Mouse (Mus musculus) brain, embryonic 14.5 days (tissue): Measurements from ENCODE around the gene Zbtb20. TPM values are rescaled to one million over a fixed set of nuclear protein-coding genes. Genes with fewer than 3 reads are reported as not detected.

Source experiments
- DNase-seq: peaks from one replicate; pipeline ENCODE4 v3.0.0-alpha.2; 2011; ENCODE audit warnings: low read depth
- CTCF ChIP-seq: fragments of 200-500 bp; IDR thresholded peaks from 2 replicates; pipeline ENCODE4 v1.5.1; 2012; ENCODE audit warnings: inconsistent platforms, mild to moderate bottlenecking, moderate library complexity, borderline replicate concordance; ENCODE audit not compliant: insufficient read depth, insufficient read length; ENCODE audit errors: extremely low read depth
- POLR2A ChIP-seq: fragments of 200-500 bp; IDR thresholded peaks from 2 replicates; pipeline ENCODE4 v1.6.1; 2012; ENCODE audit warnings: mild to moderate bottlenecking, inconsistent platforms, borderline replicate concordance; ENCODE audit not compliant: poor library complexity, insufficient read depth, insufficient read length, severe bottlenecking; ENCODE audit errors: extremely low read depth
- polyA plus RNA-seq: library from polyadenylated mRNA; depleted of rRNA; stranded (reverse); fragments of >200 nt; gene quantifications from 2 replicates; pipeline ENCODE4 v1.2.3, GENCODE M21; 2012

Gene Zbtb20
- polyA plus RNA-seq, 1 experiment: 18.0 TPM

DNA sequence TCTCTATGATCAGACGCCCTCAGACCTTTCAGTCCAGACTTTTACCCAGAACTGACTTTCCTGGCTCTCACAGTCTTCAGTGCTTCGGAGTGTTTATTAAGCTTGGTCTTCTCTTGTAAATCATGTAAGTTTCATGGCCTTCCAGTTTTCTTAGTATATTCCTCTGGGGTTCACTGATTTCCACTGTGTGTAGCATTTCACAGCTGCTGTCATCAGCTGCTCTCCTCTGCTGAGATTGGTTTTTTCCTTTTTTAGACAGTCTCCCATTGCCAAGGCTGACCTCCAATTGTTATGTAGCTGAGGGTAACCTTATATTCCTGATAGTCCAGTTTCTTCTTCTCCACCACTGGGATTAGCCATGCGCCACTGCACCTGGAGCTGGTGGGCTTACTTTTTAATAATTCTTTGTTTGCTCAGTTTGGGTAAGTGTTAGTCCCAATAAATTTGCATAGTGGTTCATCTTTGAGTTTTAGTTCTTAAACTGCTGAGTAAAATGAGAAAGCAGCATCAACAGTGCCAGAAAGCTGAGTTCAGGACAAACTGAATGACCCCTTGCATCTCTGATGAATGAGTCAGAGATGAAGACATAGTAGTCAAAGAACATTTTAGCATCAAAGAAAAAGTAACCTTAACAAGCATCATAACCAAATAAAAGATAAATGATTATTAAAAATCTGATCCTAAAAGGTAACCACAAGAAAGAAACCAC, 380.7 kb downstream of the Zbtb20 start:
- TF ChIP-seq POLR2A: no peak
- TF ChIP-seq CTCF: no peak
- DNase-seq: no peak

- no peak for TF ChIP-seq CTCF
- TF ChIP-seq POLR2A: no peak
- DNase-seq: no peak
Observed at GRCm38 (mm10) chr16:43256900-43257281, 381.2 kb downstream of the Zbtb20 start.

DNA sequence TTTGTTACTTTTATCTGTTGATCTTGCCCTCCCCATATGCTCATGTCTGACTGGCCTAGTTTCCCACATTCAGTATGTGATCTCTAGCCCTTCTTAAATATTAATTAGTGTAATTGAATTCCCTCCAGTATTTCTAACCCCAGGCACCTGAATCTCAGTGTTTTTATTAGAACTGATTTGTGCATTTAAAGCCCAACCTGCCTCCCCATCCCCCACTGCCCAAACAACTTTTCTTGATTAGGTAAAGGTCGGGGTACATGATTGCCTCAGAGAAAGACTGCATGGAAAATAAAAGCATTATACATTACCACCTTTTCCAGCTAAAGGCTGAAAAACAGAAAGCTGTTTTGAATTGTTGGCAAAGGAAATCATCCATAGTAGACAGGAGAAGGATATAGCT, 383.8 kb downstream of the Zbtb20 start:
- DNase-seq: peak; percentile 20
- TF ChIP-seq CTCF: no peak
- TF ChIP-seq POLR2A: no peak

DNA sequence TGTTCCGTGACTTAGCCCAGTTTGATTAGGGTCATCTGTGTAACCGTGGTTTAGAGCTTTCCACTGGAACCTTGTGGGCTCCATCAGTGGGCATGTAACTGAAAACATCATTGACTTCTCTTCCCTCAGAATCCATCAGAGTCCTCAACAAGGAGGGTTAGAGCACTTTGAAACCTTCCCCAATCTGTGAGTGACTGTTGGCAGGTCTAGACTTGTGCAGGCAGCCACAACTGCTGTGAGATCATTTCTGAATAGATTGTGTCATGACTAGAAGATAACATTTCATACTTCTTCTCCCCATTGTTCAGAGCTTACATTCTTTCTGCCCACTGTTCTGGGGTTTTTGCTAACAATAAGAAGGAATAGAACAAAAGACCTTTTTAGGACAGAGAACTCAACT, 385.2 kb downstream of the Zbtb20 start:
- DNase-seq: no peak
- TF ChIP-seq POLR2A (no peak), CTCF (no peak)

DNA sequence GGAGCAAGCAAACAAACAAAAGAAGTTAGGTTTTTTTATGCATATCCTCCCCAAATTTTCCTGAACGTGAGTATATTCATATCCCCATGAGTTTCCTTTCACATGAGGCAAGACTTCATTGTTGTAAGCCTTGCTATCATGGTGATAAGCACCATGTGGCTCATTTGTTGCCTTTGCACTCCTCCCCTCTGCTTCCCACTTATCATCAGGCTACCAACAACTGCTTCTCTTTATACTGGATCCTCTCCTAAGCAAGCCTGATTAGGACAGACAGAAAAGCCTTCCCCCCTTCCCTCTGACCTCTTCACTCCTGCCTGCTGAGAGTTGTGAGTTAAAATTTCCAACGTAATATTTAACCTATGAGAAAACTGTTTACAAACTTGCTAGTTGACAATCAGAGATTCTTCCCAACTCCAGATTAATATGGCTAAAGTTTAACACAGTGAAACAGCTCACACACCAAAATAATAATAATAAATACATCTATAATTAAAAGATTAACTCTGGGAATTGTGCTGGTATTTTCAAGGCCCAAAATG, 398.4 kb downstream of the Zbtb20 start:
- TF ChIP-seq CTCF: no peak
- no peak for TF ChIP-seq POLR2A
- DNase-seq: no peak

DNA sequence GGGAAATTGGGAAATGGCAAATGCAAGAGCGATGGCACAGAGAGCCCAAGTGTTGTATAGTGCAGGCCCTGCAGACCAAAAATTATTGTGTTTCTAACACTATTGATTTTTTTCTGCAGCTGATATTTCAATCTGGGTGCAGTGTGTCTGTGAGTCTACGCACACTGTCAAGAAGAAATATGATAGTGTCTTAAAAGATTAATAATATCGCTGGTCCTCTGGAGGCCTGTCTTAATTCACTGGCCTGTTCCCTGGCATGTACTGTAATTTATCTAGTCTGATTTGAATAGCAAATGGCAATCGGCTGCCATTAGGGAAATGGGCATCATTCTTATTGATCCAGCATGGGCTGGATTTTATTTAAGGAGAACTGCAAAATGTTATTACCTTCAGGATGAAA, 401.1 kb downstream of the Zbtb20 start:
- no peak for DNase-seq
- TF ChIP-seq CTCF (no peak), POLR2A (no peak)

GRCm38 (mm10) chr16:43286319-43286718, 410.6 kb downstream of the Zbtb20 start:
- peak; percentile 96 for DNase-seq
- TF ChIP-seq CTCF: no peak
- no peak for TF ChIP-seq POLR2A

- DNase-seq: peak; percentile 54
Observed at GRCm38 (mm10) chr16:43286783-43287383, 411.2 kb downstream of the Zbtb20 start.

GRCm38 (mm10) chr16:43291423-43291822, 415.7 kb downstream of the Zbtb20 start:
- DNase-seq: no peak
- TF ChIP-seq CTCF: no peak
- no peak for TF ChIP-seq POLR2A

More at GRCm38 (mm10) chr16:43286783-43287383, 411.2 kb downstream of the Zbtb20 start:
- no peak for TF ChIP-seq POLR2A
- TF ChIP-seq CTCF: no peak

DNA sequence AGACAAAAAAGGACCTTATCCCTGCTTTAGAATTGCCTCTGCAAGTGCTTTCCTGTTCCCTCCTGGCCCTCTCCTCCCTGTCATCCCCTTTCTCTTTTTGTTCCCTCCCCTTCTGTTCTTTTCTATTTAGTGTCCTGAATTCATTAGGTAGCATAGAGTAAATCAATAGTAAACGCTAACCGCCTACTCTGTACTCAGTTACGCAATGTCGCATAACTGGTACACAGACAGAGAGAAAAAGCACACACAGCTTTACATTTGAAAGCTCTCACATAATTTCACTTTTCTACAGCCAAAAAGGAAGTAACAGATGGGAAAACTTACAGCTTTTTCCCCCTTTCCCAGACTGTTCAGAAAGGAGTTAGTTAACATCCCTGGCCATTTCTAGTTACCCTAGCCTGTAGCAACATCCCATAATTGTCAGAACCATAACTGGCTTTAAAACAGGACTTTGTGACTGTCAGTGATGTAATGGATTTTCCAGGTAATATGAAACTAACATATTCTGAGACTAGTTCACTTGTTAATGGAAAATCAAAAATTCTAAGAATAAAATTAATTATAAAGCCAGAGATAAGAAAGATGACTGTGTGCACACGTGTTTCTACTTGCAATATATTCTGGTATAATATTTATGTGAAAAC, 422.4 kb downstream of the Zbtb20 start:
- no peak for DNase-seq
- TF ChIP-seq POLR2A: no peak
- TF ChIP-seq CTCF: no peak

DNA sequence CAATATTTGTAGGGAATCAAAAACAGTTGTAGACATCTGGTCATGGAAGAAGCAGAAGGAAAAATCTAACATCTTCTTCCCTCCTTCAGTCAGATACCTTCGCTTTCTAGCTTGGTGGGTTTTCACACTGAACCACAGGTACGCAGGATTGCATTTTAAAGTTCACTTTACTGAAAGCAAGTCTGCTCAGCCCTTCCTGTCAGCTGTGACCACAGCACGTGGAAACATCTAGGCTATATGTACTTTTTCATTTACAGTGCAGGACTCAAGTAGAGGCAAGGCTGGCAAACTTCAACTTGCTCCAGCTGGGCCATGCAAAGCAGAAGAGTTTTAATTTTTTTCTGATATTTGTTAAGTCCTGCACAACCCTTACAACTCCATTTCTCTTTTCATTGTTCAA, 424.7 kb downstream of the Zbtb20 start:
- no peak for DNase-seq
- TF ChIP-seq CTCF (no peak), POLR2A (no peak)
